Mouse (Mus musculus) right cerebral cortex, postnatal 14 days (tissue): ENCODE results near the gene Nfia.

Source experiments
- DNase-seq: peaks from one replicate; pipeline ENCODE4 v3.0.0; 2022

The Nfia gene

DNA sequence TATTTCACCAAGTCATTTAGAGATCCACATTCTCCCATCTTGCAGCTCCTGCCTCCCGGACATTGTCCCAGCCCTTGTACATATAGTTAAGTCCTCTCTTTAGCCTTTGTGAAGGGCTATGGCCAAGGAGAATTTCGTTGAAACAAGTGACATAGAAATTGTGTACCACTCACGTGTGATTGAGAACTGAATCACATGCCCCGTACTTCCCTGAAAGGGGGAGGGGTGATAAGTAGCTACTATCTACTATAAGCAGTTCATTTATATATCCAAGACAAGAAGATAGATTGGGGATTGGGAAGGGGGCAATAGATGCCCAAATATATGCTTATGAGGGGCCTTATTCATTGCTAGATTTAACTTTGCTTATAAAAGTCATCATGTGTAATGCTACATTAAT lies 5.5 kb upstream of the Nfia start:
- no peak for DNase-seq

DNA sequence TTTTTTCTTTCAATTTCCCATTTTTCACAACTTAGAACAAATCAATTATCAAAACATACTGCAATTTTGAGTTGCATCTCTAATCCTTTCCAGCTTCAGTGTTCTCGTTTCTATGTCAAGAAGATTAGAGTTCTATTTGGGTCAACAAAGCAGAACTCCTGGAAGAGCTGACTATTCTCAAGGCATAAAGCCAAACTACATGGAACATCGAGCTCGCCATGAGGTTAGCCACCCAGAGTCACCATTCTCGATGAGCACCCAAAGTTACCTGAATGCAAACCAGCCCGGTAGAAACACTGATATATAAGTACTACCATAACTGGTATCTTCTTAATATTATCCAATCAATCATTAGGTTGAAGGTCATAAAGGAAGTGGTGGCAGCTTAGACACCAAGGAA lies 5.0 kb upstream of the Nfia start:
- DNase-seq: no peak

DNA sequence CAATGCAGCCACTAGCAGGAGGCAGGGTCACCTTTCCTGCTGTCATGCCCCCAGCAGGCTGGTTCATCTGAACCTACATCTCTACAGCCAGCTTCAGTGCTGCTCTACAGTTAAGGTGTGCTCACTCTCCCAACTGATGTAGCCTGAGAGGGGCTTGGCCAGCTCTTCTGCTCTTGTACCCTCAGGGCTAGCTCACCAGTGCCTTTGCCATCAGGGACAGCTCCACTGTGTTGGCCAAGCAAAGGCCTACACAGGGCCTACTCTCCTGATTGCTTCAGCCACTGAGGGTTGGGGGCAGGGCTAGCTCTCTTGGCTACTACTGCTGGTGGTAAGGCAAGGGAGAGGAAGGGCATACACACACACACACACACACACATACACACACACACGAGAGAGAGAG lies 2.7 kb upstream of the Nfia start:
- DNase-seq: no peak

DNA sequence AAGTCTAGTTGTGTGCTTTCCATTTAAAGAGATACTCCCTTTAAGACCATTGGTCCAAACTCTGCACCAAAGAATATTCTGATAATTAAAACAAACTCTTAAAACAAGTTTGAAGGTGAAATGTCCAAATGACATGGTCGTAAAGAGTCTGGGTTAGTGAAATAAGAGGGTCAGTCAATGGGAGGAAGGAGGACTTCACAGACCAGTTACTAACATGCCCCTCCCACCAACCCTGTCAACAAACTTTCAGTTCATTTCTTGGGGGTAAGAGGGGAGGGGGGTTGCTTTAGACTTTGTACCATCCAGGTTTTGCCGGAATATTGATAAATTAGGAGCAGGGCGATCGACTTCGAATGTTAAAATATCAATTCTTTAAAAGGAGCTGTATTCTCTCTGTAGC lies 1.1 kb upstream of the Nfia start:
- no peak for DNase-seq

DNA sequence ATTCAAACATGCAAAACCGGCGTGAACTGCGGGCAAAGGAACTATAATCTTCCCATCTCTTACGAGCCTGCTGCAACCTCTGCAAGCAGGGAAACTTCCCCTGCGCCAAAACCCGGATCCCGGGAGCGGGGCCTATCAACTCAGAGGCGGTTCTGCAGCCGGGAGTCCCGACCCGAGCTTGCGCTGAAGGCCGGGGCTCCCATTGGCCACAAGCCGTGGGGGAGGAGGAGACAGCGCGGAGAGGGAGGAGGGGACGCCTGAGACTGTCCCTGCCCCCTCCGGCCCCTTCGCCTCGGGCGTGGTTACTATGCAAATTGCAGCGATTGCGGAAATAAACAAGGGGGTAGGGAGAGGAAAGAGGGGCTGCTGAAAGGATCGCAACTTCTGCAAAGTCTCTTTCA lies 450 bp upstream of the Nfia start:
- DNase-seq: peak; percentile 91

DNA sequence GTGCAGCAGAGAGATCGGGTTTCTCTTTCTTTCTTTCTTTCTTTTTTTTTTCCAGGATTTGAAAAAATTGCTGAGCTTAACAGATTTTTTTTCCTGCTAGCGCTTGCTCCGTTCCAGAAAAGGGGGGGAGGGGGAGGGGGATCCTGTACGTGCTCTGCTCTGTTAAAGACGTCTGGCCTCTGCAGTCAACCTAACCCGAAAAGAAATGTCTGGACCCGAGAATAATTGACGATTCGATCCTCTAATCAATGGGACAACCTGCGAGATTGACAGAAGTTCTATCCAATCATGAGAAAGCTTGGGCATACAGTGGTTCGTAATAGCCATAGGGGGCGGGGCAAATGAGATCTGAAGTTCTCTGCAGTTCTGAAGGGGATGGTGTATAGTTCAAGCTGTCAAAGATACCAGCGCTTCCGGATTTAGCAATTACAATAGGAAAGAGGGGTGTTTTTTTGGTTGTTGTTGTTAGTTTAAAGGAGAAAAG lies 618 bp downstream of the Nfia start:
- peak; percentile 71 for DNase-seq

DNA sequence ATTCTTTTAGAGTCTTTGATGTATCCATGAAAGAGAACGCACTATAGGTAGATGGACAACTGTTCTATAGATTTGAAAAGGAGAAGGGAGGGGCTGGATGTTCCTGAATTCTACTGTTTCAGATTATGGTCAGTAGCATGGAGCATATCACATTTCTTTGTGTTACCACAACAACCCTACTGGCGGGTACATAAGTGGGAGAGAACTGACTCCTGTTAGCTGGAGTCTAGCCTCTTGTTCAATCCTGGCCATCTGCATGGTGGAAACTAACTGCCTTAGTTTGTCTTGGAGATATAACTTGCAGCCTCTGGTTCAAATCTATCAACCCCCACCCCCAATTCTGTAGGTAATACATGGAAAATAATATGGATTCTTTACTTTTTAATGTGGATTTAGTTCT lies 1.3 kb downstream of the Nfia start:
- no peak for DNase-seq

DNA sequence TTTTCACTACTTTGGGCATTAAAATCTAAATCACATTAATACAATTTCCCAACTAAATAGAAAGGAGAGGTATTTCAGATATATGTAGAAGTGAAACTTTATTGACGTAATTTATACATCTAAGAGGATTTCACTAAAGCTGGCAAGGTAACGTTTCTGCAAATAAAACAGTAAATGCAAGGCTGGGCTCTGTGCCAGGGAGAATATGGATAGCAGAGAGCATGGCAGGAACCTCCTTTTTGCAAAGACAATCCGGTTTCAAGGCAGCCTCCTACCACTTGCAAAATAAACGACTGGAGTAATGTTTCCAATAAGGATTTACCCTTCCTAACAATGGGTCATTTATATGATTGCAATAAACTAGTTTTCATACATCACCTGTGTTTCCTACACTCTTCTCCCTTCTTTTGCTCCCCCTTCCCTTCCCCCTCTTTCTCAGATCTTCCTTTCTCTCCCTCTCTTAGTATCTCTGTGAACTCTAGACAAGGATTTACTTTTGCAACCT lies 2.0 kb downstream of the Nfia start:
- peak; percentile 31 for DNase-seq

DNA sequence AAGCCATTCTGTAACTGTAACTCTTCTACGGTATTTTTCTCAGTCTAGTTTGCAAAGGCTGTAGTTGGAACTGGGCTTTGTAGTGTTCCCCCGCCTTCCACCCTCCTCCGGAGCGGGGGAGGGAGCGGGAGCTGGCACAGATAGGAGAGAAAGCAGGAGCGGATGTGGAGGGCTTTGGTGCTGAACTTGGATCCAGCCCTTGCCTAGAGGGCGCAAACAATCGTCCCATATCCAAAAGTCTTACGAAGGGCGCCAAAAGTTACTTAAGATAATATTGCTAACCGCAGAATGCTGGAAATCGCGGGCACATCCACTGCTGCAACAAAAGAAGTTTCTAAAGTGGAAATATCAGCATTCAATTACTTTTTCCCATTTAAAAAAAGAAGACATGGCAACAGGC lies 2.5 kb downstream of the Nfia start:
- no peak for DNase-seq

DNA sequence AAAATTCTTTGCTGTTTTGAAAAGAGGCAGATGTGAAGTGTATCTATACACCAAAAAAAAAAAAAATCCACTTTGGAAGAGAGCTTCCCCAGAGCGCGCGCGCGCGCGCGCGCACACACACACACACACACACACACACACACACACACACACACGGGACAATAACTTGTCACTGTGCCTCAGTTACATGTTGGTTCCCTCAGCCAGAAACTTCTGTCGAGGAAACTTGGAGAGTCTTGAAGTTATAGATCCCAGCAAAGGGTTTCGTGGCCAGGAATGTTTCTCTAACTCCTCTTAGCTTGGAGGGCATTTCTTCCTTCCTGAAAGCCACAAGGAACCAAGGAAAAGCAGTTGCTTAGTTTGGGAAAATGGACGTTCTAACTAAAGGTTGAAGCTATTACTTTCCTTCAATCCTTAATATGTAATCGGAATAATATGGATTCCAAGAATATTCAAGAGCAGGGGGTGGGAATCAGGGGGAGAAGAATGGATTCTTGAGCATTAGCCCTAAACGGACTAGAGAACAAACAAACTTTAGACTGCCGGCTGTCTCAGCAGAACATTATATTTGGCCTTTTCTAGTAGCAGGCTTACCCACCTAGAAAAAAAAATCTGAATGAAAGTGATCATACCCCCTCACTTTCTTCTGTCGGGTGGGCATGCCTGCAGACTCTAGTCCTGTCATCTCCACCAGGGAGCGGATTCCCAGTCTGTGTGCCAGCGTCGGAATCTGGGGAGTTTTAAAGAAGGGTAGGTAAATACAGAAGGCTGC lies 3.1 kb downstream of the Nfia start:
- no peak for DNase-seq

DNA sequence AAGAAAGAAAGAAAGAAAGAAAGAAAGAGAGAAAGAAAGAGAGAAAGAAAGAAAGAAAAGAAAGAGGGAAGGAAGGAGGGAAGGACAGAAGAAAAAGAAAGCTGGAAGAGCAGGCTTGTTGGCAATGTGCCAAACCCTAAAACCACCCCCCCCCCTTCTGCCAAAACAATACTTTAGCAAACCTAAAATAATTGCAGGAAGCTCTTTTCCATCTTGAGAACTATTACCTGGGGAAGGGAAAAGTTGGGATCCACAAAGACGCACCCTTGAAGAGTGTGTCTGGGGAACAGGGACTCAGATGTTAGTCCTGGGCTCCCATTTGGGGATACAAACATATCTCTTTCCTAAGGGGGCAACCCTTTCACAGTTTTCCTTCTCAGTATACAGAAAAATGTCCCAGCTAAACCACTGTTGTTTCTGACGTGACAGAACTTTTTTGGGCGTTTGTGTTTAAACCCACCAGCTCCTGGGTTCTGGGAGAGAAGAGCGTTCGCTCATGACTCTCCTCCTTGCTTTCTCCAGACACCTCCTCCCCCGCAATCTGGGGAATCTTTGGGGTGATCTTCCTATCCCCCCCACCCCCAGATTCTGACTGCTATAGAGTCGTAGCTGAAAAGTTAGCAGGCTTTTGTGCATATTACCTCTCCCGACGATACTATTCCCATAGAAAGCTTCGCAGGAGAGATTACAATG lies 4.0 kb downstream of the Nfia start:
- DNase-seq: no peak

DNA sequence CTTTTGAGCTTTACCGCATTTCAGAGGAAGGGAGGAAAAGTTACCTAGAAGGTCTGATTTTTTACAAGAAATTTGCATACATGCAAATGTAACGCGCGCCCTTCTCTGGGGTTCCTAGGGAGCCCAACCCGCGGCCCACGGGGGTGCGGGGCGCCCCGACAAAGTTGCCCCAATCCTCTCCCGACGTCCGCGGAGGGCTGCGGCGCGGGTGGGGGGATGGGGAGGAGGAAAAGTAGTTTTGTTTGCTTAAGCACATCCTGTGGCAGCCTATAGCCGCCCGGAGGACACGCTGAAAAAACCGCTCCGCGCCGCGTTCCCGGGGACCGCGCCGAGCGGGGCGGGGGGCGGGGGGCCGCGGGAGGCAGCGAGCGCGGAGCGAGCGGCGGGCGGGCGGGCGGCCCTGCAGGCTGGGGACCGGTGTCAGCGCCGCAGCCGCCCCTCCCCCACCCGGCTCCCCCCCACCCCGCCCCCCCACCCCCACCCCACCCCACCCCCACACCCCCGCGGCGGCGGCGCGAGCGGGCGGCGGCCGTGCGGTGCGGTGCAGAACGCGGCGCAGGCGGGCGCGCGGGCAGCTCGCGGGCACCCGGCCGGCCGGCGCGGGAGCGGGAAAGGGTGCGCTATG lies 4.7 kb downstream of the Nfia start:
- DNase-seq: peak; percentile 36

DNA sequence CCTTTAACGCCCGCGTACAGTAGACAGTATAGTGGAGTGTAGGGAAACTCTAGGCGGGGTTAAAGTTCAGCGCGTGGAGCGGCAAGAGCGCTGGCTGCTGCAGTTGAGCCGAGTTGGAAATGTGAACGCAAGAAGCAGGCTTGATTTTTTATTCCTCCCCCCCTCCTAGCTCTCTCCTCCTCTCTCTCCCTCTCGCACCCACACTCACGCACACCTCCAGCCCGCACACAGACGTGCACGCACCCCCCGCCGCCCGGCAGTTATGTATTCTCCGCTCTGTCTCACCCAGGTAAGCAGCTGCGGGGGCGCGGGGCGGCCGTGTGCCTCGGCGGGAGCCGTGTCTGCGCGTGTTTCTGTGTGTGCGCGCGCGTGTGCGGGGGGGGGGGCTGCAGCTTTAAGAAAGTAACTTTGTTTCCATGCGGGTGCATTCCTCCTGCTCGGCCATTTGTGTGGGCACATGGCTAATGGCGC lies 5.2 kb downstream of the Nfia start, which contains the start of gene E130114P18Rik:
E130114P18Rik (minus strand) TSS at position 373 of the 471 bp plus-strand sequence.
- peak; percentile 45 for DNase-seq

DNA sequence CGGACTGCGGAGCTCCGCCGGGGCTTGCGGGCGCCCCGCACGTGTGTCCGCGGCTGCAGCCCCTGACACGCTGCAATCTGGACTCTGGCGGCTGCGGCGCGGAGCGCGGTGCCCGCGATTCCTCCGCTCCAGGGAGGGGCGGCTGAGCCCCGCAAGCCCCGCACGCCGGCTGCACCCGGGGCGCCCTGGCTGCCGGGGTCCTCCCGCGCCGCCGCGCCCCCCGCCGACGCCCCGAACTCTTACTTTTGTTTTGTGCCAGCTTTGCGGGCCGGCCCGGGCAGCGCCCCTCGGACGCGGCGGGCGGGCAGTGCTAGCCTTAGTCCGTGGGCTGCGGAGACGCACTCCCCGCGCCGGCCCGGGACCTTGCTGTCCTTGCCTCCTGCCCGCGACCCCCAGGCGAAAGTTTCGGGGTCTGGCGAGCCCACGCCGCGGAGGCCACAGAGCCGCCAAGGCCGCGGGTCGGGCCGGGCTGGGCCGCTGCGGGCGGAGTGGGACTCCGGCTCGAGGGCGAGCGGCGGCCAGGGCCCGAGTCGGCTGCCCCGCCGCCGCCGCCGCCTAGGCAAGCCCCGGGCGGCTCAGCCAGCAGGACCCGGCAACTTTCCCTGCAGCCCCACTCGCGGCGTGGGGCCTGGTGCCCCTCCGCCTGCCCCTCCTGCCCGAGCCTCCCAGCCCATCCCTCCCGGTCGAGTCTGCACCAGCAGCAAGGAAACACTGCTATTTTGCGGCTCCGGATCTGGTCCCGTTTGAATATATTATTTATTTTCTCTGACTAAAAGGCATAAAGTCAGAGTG lies 5.9 kb downstream of the Nfia start:
- no peak for DNase-seq

DNA sequence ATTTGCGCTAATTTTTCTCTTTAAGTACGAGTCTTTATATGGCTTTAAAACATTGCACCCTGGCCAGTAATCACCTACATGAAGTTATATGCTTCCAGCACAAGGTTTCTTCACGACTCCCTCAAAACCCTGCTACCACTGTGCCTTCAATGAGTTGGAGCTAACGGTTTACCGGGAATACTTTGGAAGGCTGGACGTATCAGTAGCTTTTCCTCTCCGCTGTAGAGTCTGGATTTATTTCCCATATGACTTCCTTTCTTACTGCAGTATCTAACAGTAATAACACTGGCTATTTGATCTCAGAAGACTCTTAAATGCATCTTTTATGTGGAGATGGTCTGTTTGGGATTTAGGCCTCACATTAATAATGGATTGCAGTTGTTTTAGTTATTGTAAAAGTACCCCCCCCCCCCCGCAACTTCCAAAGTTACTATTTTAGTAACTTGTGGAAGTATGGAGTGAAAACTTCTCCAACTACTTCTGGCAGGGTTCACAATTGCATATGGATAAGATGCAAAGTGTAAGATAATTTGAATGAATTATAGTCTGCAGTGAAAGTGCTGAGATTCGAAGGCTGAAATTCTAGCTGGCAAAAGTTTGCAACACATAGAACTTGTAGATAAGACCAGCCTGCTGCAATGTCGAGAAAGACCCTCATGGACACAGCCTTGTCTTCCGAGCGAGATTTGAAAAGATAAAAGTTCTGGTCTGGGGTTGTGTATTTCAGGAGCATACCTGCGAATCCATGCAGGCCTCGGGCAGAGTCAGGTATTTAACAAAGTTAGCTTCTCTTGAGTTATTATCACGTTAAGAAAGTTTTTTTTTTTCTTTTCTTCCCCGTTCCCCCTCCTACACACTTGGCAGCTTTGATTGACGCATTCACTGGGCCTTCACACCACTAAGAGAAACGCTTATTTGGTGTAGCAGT lies 6.7 kb downstream of the Nfia start:
- DNase-seq: no peak

DNA sequence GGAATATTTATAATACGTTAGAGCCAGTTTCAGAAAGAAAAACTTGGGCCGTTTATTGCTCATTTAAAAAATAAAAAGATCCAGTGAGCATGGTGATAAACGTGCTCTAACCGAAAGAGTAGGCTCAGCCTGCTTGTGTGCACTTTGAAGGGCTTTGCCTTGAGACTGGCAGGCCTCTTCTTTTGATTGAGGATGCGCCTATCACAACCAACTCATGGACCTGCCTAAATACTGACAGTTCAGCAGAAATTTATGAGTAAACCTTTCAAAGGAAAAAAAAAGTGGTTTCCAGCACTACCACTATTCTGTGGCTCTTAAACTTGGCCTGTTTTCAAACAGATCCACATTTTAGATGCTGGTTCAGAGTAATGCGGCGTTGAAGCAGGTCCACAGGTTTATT lies 7.5 kb downstream of the Nfia start:
- DNase-seq: no peak

DNA sequence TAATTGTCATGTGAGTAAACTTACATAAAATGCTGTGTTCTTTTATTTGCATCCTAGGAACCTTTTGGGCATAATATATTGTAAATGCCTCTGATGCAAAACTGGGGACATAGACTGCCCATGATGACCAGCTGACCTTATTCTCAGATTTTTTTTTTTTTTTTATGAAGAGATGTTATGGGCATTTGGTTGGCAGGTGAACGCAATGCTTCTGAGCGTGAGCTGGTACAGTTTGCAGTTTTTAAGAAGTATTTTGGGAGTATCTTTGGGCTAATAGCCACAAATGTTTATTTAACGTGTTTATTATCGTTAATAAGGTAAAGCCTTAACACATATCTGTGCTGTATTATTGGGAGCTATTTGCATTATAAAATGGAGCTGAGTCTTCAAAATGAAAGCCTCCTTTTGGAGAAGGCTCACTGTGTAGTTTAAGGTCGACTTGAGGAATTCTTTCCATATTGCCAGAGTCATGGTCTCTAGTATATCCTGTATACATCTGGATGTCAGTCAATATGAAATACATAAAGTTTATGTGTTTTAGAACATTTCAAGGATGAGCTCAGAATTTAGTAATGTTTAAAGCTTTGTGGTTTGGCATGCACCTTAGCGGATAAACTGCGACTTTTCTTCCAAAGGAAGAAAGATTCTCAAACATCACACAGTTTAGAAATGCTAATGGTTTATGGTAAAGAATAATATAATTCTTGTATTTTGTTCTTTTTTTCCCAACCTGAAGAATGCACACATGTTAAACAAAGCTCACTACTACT lies 8.3 kb downstream of the Nfia start:
- no peak for DNase-seq

DNA sequence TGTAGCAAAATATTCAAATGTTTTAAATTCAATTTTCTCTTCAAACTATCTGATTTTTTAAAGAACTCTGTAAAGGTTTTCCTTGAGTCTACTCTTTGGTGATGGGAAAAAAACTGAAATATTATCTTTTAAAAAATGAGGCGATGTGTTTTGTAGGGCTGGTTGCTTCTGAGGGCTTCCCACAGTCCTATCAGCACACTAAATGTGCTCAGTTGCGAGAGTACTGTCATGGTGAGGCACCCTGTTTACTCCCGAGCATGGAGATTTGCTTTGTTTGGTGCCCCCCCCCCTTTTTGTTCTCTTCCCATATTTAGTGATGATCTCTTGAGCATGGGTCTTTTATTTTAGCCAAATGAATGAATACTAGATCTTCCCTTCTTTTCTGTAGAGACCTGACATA lies 9.5 kb downstream of the Nfia start:
- no peak for DNase-seq

DNA sequence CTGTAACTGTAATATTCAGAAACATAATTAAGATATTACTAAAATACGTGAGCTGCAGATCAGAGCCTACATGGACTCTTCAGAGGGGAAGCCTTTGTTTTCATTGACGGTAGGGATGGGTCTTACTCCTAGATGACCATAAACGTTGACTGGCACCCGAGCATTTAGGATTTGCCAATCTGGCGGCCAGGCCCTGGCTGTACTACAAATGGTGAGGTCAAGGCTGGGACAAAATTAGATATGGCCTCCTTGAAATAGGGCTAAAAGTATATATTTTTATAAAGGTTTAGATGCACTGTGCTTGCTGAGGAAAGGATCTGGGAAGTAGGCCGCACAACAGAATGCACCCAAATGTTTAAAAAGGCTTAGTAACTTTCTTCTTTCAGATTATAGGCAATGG lies 10.0 kb downstream of the Nfia start:
- DNase-seq: no peak

DNA sequence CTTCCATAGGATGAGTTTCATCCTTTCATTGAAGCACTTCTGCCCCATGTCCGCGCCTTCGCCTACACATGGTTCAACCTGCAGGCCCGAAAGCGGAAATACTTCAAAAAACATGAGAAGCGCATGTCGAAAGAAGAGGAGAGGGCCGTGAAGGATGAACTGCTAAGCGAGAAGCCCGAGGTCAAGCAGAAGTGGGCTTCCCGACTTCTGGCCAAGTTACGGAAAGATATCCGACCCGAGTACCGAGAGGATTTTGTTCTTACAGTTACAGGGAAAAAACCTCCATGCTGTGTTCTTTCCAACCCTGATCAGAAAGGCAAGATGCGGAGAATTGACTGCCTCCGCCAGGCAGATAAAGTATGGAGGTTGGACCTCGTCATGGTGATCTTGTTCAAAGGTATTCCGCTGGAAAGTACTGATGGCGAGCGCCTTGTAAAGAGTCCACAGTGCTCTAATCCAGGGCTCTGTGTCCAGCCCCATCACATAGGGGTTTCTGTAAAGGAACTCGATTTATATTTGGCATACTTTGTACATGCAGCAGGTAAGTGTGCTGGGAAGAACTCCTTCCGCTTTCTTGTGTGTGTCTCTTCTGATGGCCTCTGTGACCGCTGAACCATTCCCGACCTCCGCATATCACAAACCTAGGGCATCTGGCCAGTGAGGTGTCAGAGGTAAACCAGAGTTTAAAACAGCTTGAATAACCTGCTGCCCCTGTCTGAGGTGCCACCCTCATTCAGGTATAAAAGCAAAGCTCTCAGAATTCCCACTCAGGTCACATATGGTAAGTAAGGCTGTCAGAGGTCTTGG lies 10.7 kb downstream of the Nfia start:
- no peak for DNase-seq
